17 mouse cellular contexts compared by ENCODE assay signal in genomic region chr5:132654382-132654781, GRCm38 (mm10).
"Had no signal": no experiment of that assay in that cellular context is flagged by ENCODE, and none has a peak within 500 bp of the region (broad histone marks: within the 10 kb centered on the region; RNA-seq: fewer than 3 reads in every experiment).

No protein-coding gene starts in this region.

- H3K4me2 ChIP-seq: kidney, embryonic 15.5 days; liver, embryonic 12.5 days; liver, embryonic 15.5 days; midbrain, embryonic 12.5 days; midbrain, embryonic 15.5 days; neural tube, embryonic 12.5 days; neural tube, embryonic 15.5 days; stomach, embryonic 15.5 days had no signal

- H3K27ac ChIP-seq: kidney, embryonic 15.5 days; liver, embryonic 12.5 days; liver, embryonic 15.5 days; midbrain, embryonic 12.5 days; midbrain, embryonic 15.5 days; neural tube, embryonic 12.5 days; neural tube, embryonic 15.5 days had no signal

- H3K4me1 ChIP-seq: liver, embryonic 12.5 days; liver, embryonic 15.5 days; midbrain, embryonic 15.5 days; stomach, embryonic 15.5 days had no signal

- H3K4me3 ChIP-seq: kidney, embryonic 15.5 days; liver, embryonic 12.5 days; liver, embryonic 15.5 days; midbrain, embryonic 12.5 days; midbrain, embryonic 15.5 days; neural tube, embryonic 12.5 days; neural tube, embryonic 15.5 days; stomach, embryonic 15.5 days had no signal

- H3K27me3 ChIP-seq: kidney, embryonic 15.5 days; liver, embryonic 12.5 days; liver, embryonic 15.5 days; midbrain, embryonic 15.5 days; neural tube, embryonic 12.5 days; neural tube, embryonic 15.5 days; stomach, embryonic 15.5 days had no signal

- H3K9ac ChIP-seq: kidney, embryonic 15.5 days; liver, embryonic 12.5 days; liver, embryonic 15.5 days; midbrain, embryonic 12.5 days; midbrain, embryonic 15.5 days; neural tube, embryonic 12.5 days; neural tube, embryonic 15.5 days; stomach, embryonic 15.5 days had no signal

- H3K9me3 ChIP-seq: kidney, embryonic 15.5 days; liver, embryonic 12.5 days; liver, embryonic 15.5 days; midbrain, embryonic 12.5 days; midbrain, embryonic 15.5 days; neural tube, embryonic 12.5 days; stomach, embryonic 15.5 days had no signal

- DNase-seq: kidney, adult 11 months; kidney, adult 8-10 months; kidney, postnatal 10 days; liver; lung, adult 2 months; lung, postnatal 4 days; retina, postnatal 1 day; spleen, adult 18-20 months; thymus, postnatal 36 days had no signal

- H3K36me3 ChIP-seq: kidney, embryonic 15.5 days; liver, embryonic 12.5 days; liver, embryonic 15.5 days; midbrain, embryonic 12.5 days; midbrain, embryonic 15.5 days; neural tube, embryonic 12.5 days; neural tube, embryonic 15.5 days; stomach, embryonic 15.5 days had no signal

- ATAC-seq: liver, embryonic 12.5 days; midbrain, embryonic 15.5 days had no signal
